Mouse (Mus musculus): Measurements from ENCODE around the gene Myog. TPM values are rescaled to one million over a fixed set of nuclear protein-coding genes. Genes with fewer than 3 reads are reported as not detected.

Myog gene
- total RNA-seq, 2 experiments from 2014 or later, result 2.0 to 9.6 TPM

- no peak for DNase-seq
These were observed 37.1 kb downstream of the Myog start for GRCm38 (mm10) chr1:134326841-134327346.

- peak; percentile 91 for DNase-seq
These were observed 42.3 kb downstream of the Myog start for GRCm38 (mm10) chr1:134331879-134332635.

GRCm38 (mm10) chr1:134332770-134333271 lies 43.0 kb downstream of the Myog start, which contains the start of gene Ppfia4:
Ppfia4 (minus strand) TSS chr1:134332928.
- peak; percentile 45 for DNase-seq

- no peak for DNase-seq
These were observed 43.8 kb downstream of the Myog start for GRCm38 (mm10) chr1:134333371-134334110.

- DNase-seq, result no peak
These were observed 44.5 kb downstream of the Myog start for GRCm38 (mm10) chr1:134334111-134334827.

- no peak for DNase-seq
These were observed 45.6 kb downstream of the Myog start for GRCm38 (mm10) chr1:134335211-134335923.

- no peak for DNase-seq
These were observed 46.4 kb downstream of the Myog start for GRCm38 (mm10) chr1:134335924-134336810.

- no peak for DNase-seq
These were observed 47.3 kb downstream of the Myog start for GRCm38 (mm10) chr1:134336958-134337710.

- no peak for DNase-seq
These were observed 49.4 kb downstream of the Myog start for GRCm38 (mm10) chr1:134339162-134339561.

- DNase-seq, result no peak
These were observed 50.2 kb downstream of the Myog start for GRCm38 (mm10) chr1:134339757-134340619.

GRCm38 (mm10) chr1:134341641-134342277 lies 52.0 kb downstream of the Myog start:
- no peak for DNase-seq

Other genes with a start within 250 kb of the Myog start
- gene Btg2, start 210.9 kb upstream of the Myog start, total RNA-seq (2021), result 10 to 100 TPM; 32.4 to 58.1 TPM
- gene Chit1, start 178.7 kb upstream of the Myog start, total RNA-seq (2021), result under 1 TPM in 1 of 2 experiments, not detected in 1; 0.15 TPM
- 1 to 10 TPM; 1.4 to 2.4 TPM for gene Chil1, start 107.8 kb upstream of the Myog start, total RNA-seq (2021)
- gene Mybph, start 96.5 kb upstream of the Myog start, total RNA-seq (2021), result 1 to 10 TPM; 4.2 to 5.0 TPM
- 10 to 100 TPM; 70.4 to 83.0 TPM for gene Adora1, start 54.6 kb upstream of the Myog start, total RNA-seq (2021)
- gene Ppfia4, start 42.9 kb downstream of the Myog start, total RNA-seq (2021), result 1 to 10 TPM; 1.5 to 3.0 TPM
- 10 to 100 TPM; 39.9 to 48.3 TPM for gene Tmem183a, start 72.0 kb downstream of the Myog start, total RNA-seq (2021)
- gene 4933406M09Rik, start 96.0 kb downstream of the Myog start, total RNA-seq (2021), result not detected
- 10 to 100 TPM; 21.0 to 33.0 TPM for gene Cyb5r1, start 115.6 kb downstream of the Myog start, total RNA-seq (2021)
- gene Adipor1, start 125.4 kb downstream of the Myog start, total RNA-seq (2021), result 100 to 1,000 TPM; 114 to 116 TPM
- gene Klhl12, start 165.5 kb downstream of the Myog start, total RNA-seq (2021), result 10 to 100 TPM; 16.4 to 22.3 TPM
- gene Rabif, start 204.7 kb downstream of the Myog start, total RNA-seq (2021), result 10 to 100 TPM; 22.6 to 26.6 TPM